Mouse (Mus musculus): ENCODE data around the gene Hist1h2ad.

DNA sequence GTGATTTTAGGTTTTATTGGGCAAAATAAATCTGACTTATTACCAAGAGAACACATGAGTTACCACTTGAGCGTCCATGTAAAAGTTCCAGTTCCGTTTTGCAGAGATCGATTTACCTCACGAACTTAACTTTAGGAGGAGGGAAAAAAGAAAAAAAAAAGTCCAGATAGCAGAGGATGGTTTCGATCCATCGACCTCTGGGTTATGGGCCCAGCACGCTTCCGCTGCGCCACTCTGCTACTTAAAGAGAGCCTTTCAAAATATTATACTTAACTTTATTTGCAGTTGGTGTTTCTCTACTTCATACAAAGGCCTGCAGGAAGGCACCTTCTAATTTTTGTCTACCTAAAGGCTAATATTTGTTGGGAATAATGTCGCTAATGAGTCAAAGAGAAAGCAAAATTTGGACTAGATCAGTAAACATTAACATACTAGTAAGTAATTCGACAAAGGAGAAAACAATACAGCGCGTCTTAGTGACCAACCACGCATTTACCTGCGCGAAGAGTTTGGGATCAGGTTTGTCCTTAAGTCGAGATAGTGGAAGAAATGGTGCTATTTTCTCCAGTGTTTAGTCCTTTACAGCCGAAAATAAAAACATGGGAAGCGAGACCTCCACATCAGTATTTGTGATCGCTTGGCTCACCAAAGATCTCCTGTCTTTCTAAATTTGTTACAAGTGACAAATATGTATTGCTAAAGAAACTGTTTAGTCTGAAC lies 43.8 kb upstream of the Hist1h2ad start:
- TF ChIP-seq CTCF (IDR thresholded peaks at IDR 0.05; ENCODE audit: low read depth) = no peak
- TF ChIP-seq EP300 (IDR thresholded peaks at IDR 0.05; ENCODE audit: low read depth) = no peak
